Mouse (Mus musculus) heart, adult 2 months (tissue): ENCODE measurements around the gene Nbeal1.

ENCODE experiments used
- CTCF ChIP-seq: fragments of 200-600 bp; IDR thresholded peaks from 2 replicates; pipeline ENCODE4 v1.8.1; 2022; ENCODE audit warnings: antibody characterized with exemption, mild to moderate bottlenecking, moderate library complexity
- EP300 ChIP-seq: fragments of 200-500 bp; IDR thresholded peaks from 2 replicates; pipeline ENCODE4 v1.6.1; 2011; ENCODE audit warnings: low read depth, low read length, control low read depth; ENCODE audit not compliant: insufficient read depth
- POLR2A ChIP-seq: fragments of 200-500 bp; IDR thresholded peaks from 2 replicates; pipeline ENCODE4 v1.6.1; 2011; ENCODE audit warnings: mild to moderate bottlenecking, low read depth, low read length, control low read depth; ENCODE audit not compliant: insufficient read depth

DNA sequence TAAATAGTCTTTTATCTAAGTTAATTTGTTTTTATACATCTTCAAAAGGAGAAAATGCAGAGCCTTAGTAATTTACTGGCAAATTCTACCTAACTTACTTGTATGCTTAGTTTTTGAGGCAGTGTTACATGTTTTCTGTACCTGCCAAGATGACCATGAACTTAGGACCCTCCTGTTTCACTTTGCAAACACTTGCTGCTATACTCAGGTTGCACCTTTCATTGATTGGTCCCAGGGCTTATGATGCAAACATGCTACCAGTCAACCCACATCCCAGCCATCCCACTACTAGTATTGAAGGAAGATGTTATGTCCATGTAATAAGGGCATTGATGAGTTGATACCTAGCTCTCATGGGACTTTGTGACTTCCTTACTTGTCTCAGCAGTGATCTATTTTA, 88.9 kb downstream of the Nbeal1 start:
- no peak for TF ChIP-seq CTCF
- TF ChIP-seq POLR2A = no peak
- no peak for TF ChIP-seq EP300
